Mouse (Mus musculus): Measurements from ENCODE around the gene Mfsd11. TPM values are rescaled to one million over a fixed set of nuclear protein-coding genes. Genes with fewer than 3 reads are reported as not detected.
"Not testable (repeated sequence)": the region's sequence is repeated elsewhere in the genome, so short reads cannot be mapped to it uniquely, and the experiment has no call there.

Mfsd11 gene
- polyA plus RNA-seq, 2 experiments = 35.0 to 46.0 TPM

DNA sequence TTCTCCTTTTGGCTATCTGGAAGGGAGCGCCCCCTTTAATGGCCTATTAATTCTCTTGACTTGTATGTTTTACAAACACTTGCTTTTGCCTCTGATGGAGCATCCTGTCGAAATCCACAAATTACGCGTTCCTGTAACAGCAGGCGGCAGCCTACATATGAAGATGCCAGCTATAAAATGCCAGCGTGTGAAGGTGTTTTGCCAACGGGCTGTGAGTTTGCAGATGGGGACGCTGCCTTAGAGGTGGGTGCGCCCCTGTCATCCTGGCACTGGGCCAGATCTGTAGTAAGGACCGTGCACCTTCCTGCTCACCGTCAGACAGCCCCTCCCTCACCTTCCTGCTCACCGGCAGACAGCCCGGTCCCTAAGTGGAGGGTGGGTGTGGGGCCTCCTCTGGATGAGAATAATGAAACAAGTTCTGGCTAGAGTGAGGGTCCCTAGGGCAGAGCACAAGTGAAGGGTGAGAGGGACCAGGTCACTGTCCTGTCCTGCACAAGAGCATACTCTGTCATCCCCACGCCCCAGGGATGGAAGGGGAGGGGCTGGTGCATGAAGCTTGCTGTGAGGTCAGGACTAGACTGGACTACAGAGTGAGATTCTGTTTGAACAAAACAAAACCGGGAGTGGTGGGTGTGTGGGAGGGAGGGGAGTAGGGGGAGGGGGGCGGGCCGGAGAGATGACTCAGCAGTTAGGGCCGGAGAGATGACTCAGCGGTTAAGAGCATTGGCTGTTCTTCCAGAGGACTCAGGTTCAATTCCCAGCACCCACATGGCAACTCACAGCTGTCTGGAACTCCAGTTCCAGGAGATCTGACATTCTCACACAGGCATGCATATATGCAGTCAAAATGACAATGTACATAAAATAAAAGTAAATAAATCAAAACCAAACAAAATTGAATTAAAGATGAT lies 41.5 kb downstream of the Mfsd11 start:
- Histone ChIP-seq H3K4me1 (ENCODE audit: control insufficient read depth, insufficient read depth, low read length) (peaks cover 5% of the 10 kb centered on the region; the same call in 1 of the 2 replicates), H3K27me3 (ENCODE audit: control insufficient read depth, insufficient read depth, low read length) (no peaks in the 10 kb centered on the region), H3K36me3 (ENCODE audit: control insufficient read depth, insufficient read depth, low read length) (no peaks in the 10 kb centered on the region), H3K9ac (ENCODE audit: low read depth, low read length, severe bottlenecking) (no peak overlapping the region), H3K4me3 (replicated peaks; ENCODE audit: low read length) (no peak overlapping the region), H3K27ac (replicated peaks; ENCODE audit: low read depth, low read length) (no peak overlapping the region), H3K9me3 (ENCODE audit: control insufficient read depth, low read length) (no peaks in the 10 kb centered on the region), H3K4me2 (replicated peaks; ENCODE audit: low read depth, low read length, severe bottlenecking) (no peak overlapping the region)
- ATAC-seq (ENCODE audit: low FRiP score, low read depth) (no peak), DNase-seq (ENCODE audit: low spot score) (no peak)
- 46% methylated on average over 19 of the region's 19 CpGs for WGBS
- no peak for TF ChIP-seq POLR2A (IDR thresholded peaks at IDR 0.05; ENCODE audit: borderline replicate concordance, extremely low read depth, insufficient read depth, insufficient read length)

DNA sequence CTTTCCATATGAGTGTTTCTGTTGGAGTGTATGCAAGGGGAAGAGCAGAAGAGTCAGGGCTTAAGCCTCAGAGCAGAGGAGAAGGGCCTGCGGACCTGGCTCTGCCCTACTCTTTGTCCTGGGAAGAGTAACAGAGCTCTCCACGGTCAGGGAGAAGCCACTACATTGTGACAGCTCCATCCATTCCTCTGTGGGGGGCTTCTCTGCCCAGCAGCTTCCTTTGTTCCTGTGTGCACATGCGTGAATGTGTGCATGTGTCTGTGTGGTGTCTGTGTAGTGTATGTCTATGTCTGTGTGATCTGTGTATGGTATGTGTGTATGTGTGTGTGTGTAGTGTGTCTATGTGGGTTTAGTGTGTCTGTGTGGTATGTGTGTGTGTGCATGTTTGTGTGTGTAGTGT lies 43.2 kb downstream of the Mfsd11 start:
- 85% methylated on average over 3 of the region's 3 CpGs for WGBS
- Histone ChIP-seq H3K36me3 (ENCODE audit: control insufficient read depth, insufficient read depth, low read length) (no peaks in the 10 kb centered on the region), H3K9me3 (ENCODE audit: control insufficient read depth, low read length) (no peaks in the 10 kb centered on the region), H3K4me1 (ENCODE audit: control insufficient read depth, insufficient read depth, low read length) (peaks cover 5% of the 10 kb centered on the region; the same call in 1 of the 2 replicates), H3K27me3 (ENCODE audit: control insufficient read depth, insufficient read depth, low read length) (no peaks in the 10 kb centered on the region), H3K4me3 (replicated peaks; ENCODE audit: low read length) (no peak overlapping the region), H3K9ac (ENCODE audit: low read depth, low read length, severe bottlenecking) (no peak overlapping the region), H3K27ac (replicated peaks; ENCODE audit: low read depth, low read length) (no peak overlapping the region), H3K4me2 (replicated peaks; ENCODE audit: low read depth, low read length, severe bottlenecking) (no peak overlapping the region)
- no peak for ATAC-seq (ENCODE audit: low FRiP score, low read depth)
- TF ChIP-seq POLR2A (IDR thresholded peaks at IDR 0.05; ENCODE audit: borderline replicate concordance, extremely low read depth, insufficient read depth, insufficient read length) = no peak
- DNase-seq (ENCODE audit: low spot score) = no peak

DNA sequence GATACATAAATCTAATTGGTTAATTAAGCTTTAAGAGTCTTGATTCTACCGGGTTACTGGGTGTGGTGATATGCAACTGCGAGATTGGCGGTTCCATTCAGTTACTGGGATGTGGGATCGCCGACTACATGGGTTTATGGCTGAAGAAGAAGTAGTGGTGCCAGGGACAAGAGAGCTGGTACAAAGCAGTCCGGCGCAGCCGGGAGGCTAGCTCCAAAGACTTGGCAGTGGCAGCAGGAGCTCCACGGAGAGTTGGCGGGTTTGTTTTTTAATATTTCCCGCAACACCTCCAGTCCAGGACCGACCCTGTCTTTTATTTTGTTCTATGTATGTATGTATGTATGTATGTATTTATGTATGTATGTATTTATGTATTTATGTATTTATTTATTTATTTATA lies 47.0 kb downstream of the Mfsd11 start:
- Histone ChIP-seq H3K9me3 (ENCODE audit: control insufficient read depth, low read length) (no peaks in the 10 kb centered on the region), H3K4me3 (replicated peaks; ENCODE audit: low read length) (no peak overlapping the region), H3K4me2 (replicated peaks; ENCODE audit: low read depth, low read length, severe bottlenecking) (no peak overlapping the region), H3K9ac (ENCODE audit: low read depth, low read length, severe bottlenecking) (no peak overlapping the region), H3K27me3 (ENCODE audit: control insufficient read depth, insufficient read depth, low read length) (no peaks in the 10 kb centered on the region), H3K36me3 (ENCODE audit: control insufficient read depth, insufficient read depth, low read length) (no peaks in the 10 kb centered on the region), H3K27ac (replicated peaks; ENCODE audit: low read depth, low read length) (no peak overlapping the region), H3K4me1 (ENCODE audit: control insufficient read depth, insufficient read depth, low read length) (no peaks in the 10 kb centered on the region)
- TF ChIP-seq POLR2A (IDR thresholded peaks at IDR 0.05; ENCODE audit: borderline replicate concordance, extremely low read depth, insufficient read depth, insufficient read length) = no peak
- DNase-seq (ENCODE audit: low spot score) (no peak), ATAC-seq (ENCODE audit: low FRiP score, low read depth) (no peak)
- WGBS = 91% methylated on average over 12 of the region's 12 CpGs

DNA sequence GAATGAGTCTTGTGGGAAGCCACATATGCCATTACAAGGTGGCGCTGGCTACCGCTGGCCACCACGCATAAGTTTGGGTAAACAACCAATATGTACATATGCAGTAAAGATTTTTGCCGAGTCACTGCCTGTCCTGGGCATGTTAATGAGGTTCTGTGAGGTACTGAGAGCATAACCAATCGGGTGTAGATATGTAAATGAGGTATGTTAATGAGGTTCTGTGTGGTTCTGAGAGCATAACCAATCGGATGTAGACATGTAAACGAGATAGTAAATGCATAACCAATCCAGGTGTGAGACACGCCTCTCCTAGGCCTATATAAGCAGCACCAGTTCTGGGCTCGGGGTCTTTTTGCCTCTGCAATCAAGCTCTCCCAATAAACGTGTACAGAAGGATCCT lies 50.3 kb downstream of the Mfsd11 start:
- not testable (repeated sequence) for H3K9ac ChIP-seq (ENCODE audit: low read depth, low read length, severe bottlenecking); H3K36me3 ChIP-seq (ENCODE audit: control insufficient read depth, insufficient read depth, low read length); H3K27ac ChIP-seq (replicated peaks; ENCODE audit: low read depth, low read length); H3K4me3 ChIP-seq (replicated peaks; ENCODE audit: low read length); H3K4me1 ChIP-seq (ENCODE audit: control insufficient read depth, insufficient read depth, low read length); H3K27me3 ChIP-seq (ENCODE audit: control insufficient read depth, insufficient read depth, low read length); H3K4me2 ChIP-seq (replicated peaks; ENCODE audit: low read depth, low read length, severe bottlenecking); H3K9me3 ChIP-seq (ENCODE audit: control insufficient read depth, low read length); DNase-seq (ENCODE audit: low spot score); ATAC-seq (ENCODE audit: low FRiP score, low read depth)
- WGBS = 85% methylated on average over 10 of the region's 10 CpGs

DNA sequence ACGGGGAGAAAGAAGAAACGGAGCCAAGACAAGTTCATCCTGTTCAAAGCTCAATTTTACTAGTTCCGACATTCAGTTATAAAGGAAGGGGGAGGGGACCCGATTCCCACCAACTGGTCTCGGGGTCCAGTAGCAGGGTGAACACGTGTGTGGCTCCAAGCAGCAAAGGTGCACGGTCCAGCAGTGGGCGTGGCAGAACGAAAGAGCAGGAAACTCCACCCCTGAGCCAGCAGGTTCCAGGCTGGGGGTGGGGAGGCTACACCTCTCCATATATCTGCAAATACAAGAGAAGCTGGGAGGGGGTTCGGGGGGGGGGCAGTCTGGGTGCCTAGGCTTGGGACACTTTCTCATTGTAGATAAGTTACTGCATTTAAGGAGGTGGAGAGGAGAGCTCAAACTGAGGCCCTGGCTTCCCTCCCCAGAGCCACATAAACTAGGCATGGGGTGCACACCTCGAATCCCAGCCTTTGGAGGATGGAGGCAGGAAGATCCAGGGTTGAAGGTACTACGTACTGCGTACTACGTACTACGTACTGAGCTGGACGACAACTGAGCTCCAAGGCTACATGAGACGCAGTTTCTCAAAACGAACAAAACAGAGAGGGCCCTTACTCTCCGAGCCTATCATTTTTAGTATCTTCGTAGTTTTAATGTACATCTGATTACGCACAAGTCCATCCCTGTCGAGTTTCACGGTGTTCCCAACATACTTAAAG lies 53.7 kb downstream of the Mfsd11 start:
- H3K9me3 ChIP-seq (ENCODE audit: control insufficient read depth, low read length) = no peaks in the 10 kb centered on the region
- peaks cover 4% of the 10 kb centered on the region; the same call in 1 of the 2 replicates for H3K4me1 ChIP-seq (ENCODE audit: control insufficient read depth, insufficient read depth, low read length)
- H3K9ac ChIP-seq (ENCODE audit: low read depth, low read length, severe bottlenecking) = no peak overlapping the region
- ATAC-seq (ENCODE audit: low FRiP score, low read depth) (no peak), DNase-seq (ENCODE audit: low spot score) (no peak)
- H3K27ac ChIP-seq (replicated peaks; ENCODE audit: low read depth, low read length) = no peak overlapping the region
- H3K4me3 ChIP-seq (replicated peaks; ENCODE audit: low read length) = peak overlapping the region; percentile 21
- peak overlapping the region; percentile 51 for H3K4me2 ChIP-seq (replicated peaks; ENCODE audit: low read depth, low read length, severe bottlenecking)
- TF ChIP-seq POLR2A (IDR thresholded peaks at IDR 0.05; ENCODE audit: borderline replicate concordance, extremely low read depth, insufficient read depth, insufficient read length) = no peak
- H3K36me3 ChIP-seq (ENCODE audit: control insufficient read depth, insufficient read depth, low read length) = no peaks in the 10 kb centered on the region
- 2% methylated on average over 21 of the region's 23 CpGs for WGBS
- peaks cover 9% of the 10 kb centered on the region; the same call in 1 of the 2 replicates for H3K27me3 ChIP-seq (ENCODE audit: control insufficient read depth, insufficient read depth, low read length)

All from limb, embryonic 14.5 days (tissue).